Mouse (Mus musculus) liver, embryonic 16.5 days (tissue): ENCODE measurements around the gene Tulp3. TPM values are rescaled to one million over a fixed set of nuclear protein-coding genes. Genes with fewer than 3 reads are reported as not detected.

ENCODE experiments used
- ATAC-seq: fragments of 200-750 bp; cut with Nextera tagmentation; 2 replicates; pipeline ENCODE4 v1.8.0; 2017; ENCODE audit warnings: low read depth, mild to moderate bottlenecking, moderate number of reproducible peaks, moderate library complexity
- H3K27ac ChIP-seq: fragments of 300-500 bp; sonication (generic); 2 replicates; pipeline ENCODE4 v1.5.1; 2014; ENCODE audit warnings: mild to moderate bottlenecking, low read length
- H3K27me3 ChIP-seq: fragments of 300-500 bp; sonication (generic); 2 replicates; pipeline ENCODE4 v1.6.1; 2014; ENCODE audit warnings: low read depth, low read length, mixed read lengths; ENCODE audit not compliant: control insufficient read depth, insufficient read depth
- H3K36me3 ChIP-seq: fragments of 300-500 bp; sonication (generic); 2 replicates; pipeline ENCODE4 v1.6.1; 2014; ENCODE audit warnings: mild to moderate bottlenecking; ENCODE audit not compliant: control insufficient read depth, insufficient read depth
- H3K4me1 ChIP-seq: fragments of 300-500 bp; sonication (generic); 2 replicates; pipeline ENCODE4 v1.6.1; 2014; ENCODE audit warnings: low read depth, low read length, mixed read lengths; ENCODE audit not compliant: control insufficient read depth
- H3K4me2 ChIP-seq: fragments of 300-500 bp; sonication (generic); 2 replicates; pipeline ENCODE4 v1.6.1; 2014; ENCODE audit warnings: low read depth, low read length, mixed read lengths
- H3K4me3 ChIP-seq: fragments of 300-500 bp; sonication (generic); 2 replicates; pipeline ENCODE4 v1.5.1; 2014; ENCODE audit warnings: low read depth, mild to moderate bottlenecking, low read length
- H3K9ac ChIP-seq: fragments of 300-500 bp; sonication (generic); 2 replicates; pipeline ENCODE4 v1.6.1; 2014; ENCODE audit warnings: low read depth, low read length
- H3K9me3 ChIP-seq: fragments of 300-500 bp; sonication (generic); replicated peaks from 2 replicates; pipeline ENCODE4 v1.6.1; 2016; ENCODE audit warnings: low read length; ENCODE audit not compliant: control insufficient read depth
- WGBS: fragments of 180-500 bp; shearing (Covaris S2); extraction: QIAGEN DNeasy Blood & Tissue Kit; methylation state at CpG from one replicate; pipeline ENCODE4 v1.1.7; 2014; ENCODE audit not compliant: insufficient replicate concordance; 5-methylcytosine and 5-hydroxymethylcytosine counted together
- polyA plus RNA-seq: library from polyadenylated mRNA; unstranded; fragments of >200 nt; fragmentation: Nextera tagmentation; extraction: Ambion mirVana; gene quantifications from 2 replicates; pipeline ENCODE4 v1.2.1, GENCODE M21; 2015

Gene Tulp3
- polyA plus RNA-seq, 1 experiment from 2014 or later = 1.7 TPM

DNA sequence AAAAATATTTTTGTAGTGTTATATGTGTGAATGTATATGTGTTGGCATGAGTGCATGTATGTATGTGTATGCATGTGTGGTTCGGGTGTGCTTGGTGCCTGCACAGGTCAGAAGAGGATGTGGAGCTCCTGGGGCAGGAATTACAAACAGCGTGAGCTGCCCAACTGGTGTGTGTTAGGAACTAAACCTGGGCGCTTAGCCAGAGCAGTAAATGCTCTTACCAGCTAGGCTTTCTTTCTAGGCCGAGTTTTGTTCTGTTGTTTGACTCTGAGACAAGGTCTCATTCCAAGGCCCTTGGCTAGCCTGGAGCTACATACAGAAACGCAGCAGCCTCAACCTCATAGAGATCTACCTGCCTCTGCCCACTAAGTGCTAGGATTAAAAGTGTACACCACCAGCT, 64.4 kb downstream of the Tulp3 start:
- no peak overlapping the region for H3K9ac ChIP-seq
- no peak overlapping the region for H3K4me2 ChIP-seq
- no peak overlapping the region for H3K4me3 ChIP-seq
- H3K36me3 ChIP-seq = no peaks in the 10 kb centered on the region
- ATAC-seq = no peak
- H3K27ac ChIP-seq = no peak overlapping the region
- no peaks in the 10 kb centered on the region for H3K4me1 ChIP-seq
- no peaks in the 10 kb centered on the region for H3K27me3 ChIP-seq
- no peaks in the 10 kb centered on the region for H3K9me3 ChIP-seq
- WGBS = 57% methylated on average over 5 of the region's 5 CpGs

DNA sequence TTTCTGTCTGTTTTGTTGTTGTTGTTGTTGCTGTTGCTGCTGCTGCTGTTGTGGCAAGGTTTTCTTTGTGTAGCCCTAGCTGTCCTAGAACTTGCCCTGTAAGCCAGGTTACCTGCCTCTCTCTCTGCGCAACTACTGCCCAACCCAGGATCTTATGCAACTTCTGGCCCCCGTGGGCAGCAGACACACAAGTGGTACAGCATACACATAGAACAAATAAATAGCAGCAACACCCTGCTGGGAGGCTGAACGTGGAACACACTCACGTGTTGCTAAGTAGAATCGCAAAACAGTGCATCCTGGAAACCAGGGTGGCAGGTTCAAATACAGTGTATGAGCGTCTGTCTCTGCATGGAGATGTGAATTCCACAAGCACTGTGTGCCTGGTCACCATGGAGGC, 67.0 kb downstream of the Tulp3 start:
- 58% methylated on average over 6 of the region's 6 CpGs for WGBS
- Histone ChIP-seq H3K36me3 (no peaks in the 10 kb centered on the region), H3K9ac (no peak overlapping the region), H3K27me3 (no peaks in the 10 kb centered on the region), H3K4me3 (no peak overlapping the region), H3K4me1 (no peaks in the 10 kb centered on the region; the same call in 1 of the 2 replicates), H3K4me2 (no peak overlapping the region), H3K27ac (no peak overlapping the region), H3K9me3 (no peaks in the 10 kb centered on the region)
- ATAC-seq = no peak

DNA sequence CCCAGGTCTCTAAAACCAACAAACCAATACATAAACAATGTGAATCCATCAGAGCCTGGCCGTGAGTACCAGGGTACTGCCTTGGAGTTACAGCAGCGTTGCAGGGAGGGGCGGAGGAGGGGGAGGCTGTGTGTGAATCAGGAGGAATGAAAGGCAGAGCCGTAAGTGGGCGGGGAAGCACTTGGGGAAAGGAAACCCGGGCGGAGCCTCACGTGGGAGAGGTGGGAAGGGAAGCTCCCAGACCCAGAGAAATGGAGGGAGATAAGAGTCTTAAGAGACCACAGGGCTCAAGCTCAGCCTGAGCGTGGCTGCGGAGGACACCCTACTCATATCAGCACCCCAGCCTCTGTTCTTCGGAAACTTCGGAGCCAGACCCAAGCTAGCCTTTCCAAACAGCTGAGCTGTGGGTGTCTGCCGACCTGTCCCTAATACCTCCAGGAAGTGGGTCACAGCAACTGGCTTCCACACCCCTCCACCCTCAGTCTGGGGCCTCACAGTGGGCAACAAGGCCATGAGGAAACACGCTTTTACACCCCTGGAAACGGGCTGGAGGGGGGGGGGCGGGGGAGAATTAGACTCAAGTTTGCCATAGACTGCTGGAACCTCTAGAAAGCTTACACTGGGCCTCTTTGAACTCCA, 69.7 kb downstream of the Tulp3 start:
- H3K9me3 ChIP-seq = no peaks in the 10 kb centered on the region
- no peaks in the 10 kb centered on the region for H3K36me3 ChIP-seq
- peak overlapping the region; percentile 36 for H3K4me2 ChIP-seq
- peak; percentile 39; the same call in 1 of the 2 replicates for ATAC-seq
- no peak overlapping the region for H3K9ac ChIP-seq
- H3K4me3 ChIP-seq = peak overlapping the region; percentile 23; the same call in 1 of the 2 replicates
- H3K27ac ChIP-seq = no peak overlapping the region
- H3K4me1 ChIP-seq = no peaks in the 10 kb centered on the region; the same call in 1 of the 2 replicates
- no peaks in the 10 kb centered on the region for H3K27me3 ChIP-seq
- WGBS = 3% methylated on average over 16 of the region's 16 CpGs

DNA sequence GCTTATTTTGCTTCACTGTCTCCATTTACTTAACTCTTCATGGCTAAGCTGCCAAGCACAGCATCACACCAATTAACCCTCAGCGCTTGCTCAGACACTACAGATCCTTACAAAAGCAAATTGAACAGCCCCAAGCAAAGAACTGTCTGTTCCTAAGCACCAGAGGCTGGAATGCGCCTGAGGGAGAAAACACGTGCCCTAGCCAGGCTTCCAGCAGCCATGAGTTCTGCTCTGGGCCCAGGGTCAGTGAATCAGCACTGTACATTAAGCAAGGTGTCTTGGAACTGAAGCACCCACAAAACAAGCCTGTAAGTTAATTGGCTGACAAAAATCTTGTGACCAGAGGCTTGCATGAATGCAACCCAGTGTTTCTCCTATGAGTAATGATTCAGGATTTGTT, 73.5 kb downstream of the Tulp3 start:
- Histone ChIP-seq H3K9me3 (no peaks in the 10 kb centered on the region), H3K4me3 (no peak overlapping the region), H3K27me3 (no peaks in the 10 kb centered on the region), H3K9ac (no peak overlapping the region), H3K4me2 (no peak overlapping the region), H3K27ac (no peak overlapping the region), H3K36me3 (no peaks in the 10 kb centered on the region), H3K4me1 (no peaks in the 10 kb centered on the region; the same call in 1 of the 2 replicates)
- WGBS = 56% methylated on average over 3 of the region's 3 CpGs
- no peak for ATAC-seq

DNA sequence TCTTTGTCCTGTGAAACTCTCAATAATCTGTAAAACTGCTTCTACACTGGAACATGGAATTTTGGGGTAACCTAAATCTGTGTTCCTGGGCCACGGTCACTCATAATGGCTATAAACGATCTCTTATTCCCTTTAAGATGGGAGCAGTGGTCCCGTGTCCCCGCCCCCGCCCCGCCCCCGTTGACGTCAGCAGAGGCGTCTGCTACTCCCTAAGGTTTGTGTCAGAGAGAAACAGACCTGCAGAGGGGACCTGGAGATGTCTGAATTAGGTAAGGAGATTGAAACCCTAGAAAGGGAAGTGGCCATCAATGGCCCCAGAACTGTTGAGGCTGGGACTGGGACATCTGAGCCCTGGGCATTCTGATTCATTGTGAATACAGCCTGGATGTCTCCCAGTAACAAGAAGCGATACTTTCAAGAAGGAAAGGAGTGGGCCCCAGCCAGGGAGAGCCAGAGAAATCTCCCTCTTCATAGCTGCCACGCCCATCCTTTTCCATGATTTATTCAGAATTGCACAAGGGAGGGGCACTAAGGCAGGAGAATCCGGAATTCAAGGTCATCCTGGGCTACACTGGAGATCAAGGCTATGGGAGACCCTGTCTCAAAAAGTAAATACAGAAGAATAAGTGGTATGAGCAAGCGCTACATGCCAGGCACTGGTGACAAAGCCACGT, 75.0 kb downstream of the Tulp3 start:
- H3K27me3 ChIP-seq = no peaks in the 10 kb centered on the region
- WGBS = 40% methylated on average over 14 of the region's 14 CpGs
- no peak for ATAC-seq

DNA sequence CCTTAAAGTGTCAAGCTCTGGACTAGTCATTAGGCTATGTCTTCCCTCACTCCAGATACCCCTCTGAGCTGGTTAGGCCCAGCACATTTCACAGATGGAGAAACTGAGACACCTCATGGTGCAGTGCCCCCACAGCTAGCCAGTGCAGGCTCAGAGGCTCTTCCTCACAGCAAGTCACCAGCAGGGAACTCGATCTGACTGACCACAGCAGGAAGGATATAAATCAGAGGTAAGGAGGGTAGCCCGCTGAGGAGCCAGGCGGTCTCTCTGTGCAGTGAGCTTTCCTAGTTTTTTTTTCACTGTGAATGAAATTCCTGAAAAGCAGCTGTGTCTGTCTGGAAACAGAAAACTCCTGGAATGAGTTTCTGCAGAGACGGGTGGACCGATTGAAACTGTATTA, 76.0 kb downstream of the Tulp3 start:
- H3K4me3 ChIP-seq = no peak overlapping the region
- H3K4me2 ChIP-seq = no peak overlapping the region
- no peak for ATAC-seq
- no peaks in the 10 kb centered on the region for H3K9me3 ChIP-seq
- no peaks in the 10 kb centered on the region for H3K4me1 ChIP-seq
- H3K36me3 ChIP-seq = no peaks in the 10 kb centered on the region
- H3K9ac ChIP-seq = no peak overlapping the region
- no peak overlapping the region for H3K27ac ChIP-seq
- no peaks in the 10 kb centered on the region for H3K27me3 ChIP-seq
- WGBS = 41% methylated on average over 5 of the region's 5 CpGs

More for the DNA sequence above, 75.0 kb downstream of the Tulp3 start:
- no peaks in the 10 kb centered on the region for H3K9me3 ChIP-seq
- H3K36me3 ChIP-seq = no peaks in the 10 kb centered on the region
- H3K4me1 ChIP-seq = no peaks in the 10 kb centered on the region; the same call in 1 of the 2 replicates
- H3K4me2 ChIP-seq = no peak overlapping the region
- H3K27ac ChIP-seq = no peak overlapping the region
- H3K9ac ChIP-seq = no peak overlapping the region
- H3K4me3 ChIP-seq = no peak overlapping the region

DNA sequence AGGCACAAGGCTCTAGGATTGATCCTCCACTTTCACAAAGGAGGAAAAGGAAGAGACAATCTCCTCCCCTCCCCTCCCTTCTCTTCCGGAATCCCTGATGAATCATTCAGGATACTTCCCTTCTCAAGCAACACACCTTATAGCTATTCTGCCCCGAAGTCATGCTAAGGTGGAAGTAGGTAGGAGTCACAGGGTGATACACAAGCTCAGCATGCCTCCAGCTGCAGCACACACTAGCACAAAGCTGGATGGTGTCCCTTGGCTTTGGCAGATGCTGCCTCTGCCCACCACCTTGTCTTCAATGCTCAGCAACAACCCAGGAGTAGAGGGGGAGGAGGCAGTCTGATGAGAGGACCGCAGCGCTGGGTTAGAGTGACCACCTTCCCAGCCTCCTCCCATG, 76.6 kb downstream of the Tulp3 start:
- Histone ChIP-seq H3K4me3 (no peak overlapping the region), H3K9me3 (no peaks in the 10 kb centered on the region), H3K27me3 (no peaks in the 10 kb centered on the region), H3K36me3 (no peaks in the 10 kb centered on the region), H3K9ac (no peak overlapping the region), H3K4me2 (no peak overlapping the region), H3K27ac (no peak overlapping the region), H3K4me1 (no peaks in the 10 kb centered on the region)
- WGBS = 45% methylated on average over 4 of the region's 4 CpGs
- ATAC-seq = no peak

DNA sequence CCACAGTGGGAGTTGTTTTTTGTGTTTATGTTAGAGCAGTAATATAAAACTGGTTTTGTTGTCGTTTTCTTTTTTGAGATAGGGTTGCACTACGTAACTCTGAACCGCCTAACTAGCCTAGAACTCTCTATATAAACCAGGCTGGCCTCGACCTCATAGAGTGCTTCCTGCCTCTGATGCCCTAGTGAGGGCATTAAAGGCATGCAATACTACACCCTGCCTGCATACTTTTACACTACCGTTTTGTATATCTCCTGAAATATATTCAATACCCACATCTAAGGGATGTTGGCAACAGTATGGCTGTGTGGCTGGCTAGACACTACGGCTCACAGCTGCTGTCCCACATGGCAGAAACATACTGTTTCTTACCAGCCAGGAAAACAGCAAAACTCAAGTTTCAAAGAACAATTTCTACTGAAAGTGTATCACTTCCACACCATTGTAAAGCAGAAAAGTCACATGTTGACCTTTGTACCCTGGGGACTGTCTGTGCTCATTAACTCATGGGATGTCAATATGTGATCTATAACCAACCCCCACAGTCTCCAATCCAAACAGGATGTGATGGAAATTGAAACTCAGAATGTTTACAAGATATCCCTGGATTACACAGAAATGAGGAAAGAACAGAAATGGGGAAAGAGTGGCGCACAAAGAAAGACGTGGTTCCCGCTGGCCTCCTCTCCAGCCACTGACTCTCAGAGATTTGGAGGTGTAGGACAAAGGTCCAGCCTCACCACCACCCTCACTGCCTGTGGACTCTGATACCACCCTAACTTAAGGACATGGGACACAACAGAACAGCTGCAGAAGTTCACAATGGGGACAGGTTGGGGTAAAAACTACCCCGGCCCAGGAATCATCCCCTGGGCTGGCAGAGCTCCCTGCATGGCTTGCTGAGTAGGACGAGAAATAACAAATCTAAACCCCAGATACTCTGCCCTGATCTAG, 78.2 kb downstream of the Tulp3 start:
- H3K36me3 ChIP-seq = no peaks in the 10 kb centered on the region
- no peaks in the 10 kb centered on the region for H3K9me3 ChIP-seq
- no peak overlapping the region for H3K9ac ChIP-seq
- no peaks in the 10 kb centered on the region for H3K4me1 ChIP-seq
- 55% methylated on average over 11 of the region's 11 CpGs for WGBS
- no peak overlapping the region for H3K4me2 ChIP-seq
- no peak overlapping the region for H3K27ac ChIP-seq
- no peaks in the 10 kb centered on the region for H3K27me3 ChIP-seq
- ATAC-seq = no peak
- no peak overlapping the region for H3K4me3 ChIP-seq
